Mouse (Mus musculus): ENCODE measurements around the gene Gm12569. TPM values are rescaled to one million over a fixed set of nuclear protein-coding genes. Genes with fewer than 3 reads are reported as not detected.

Gene Gm12569
- polyA plus RNA-seq (2012; rRNA removed) = not detected in 2 replicates

GRCm38 (mm10) chr11:51220308-51220707 lies at the start of gene Gm12569:
Gene Gm12569 (plus strand): TSS chr11:51220473.

GRCm38 (mm10) chr11:51261680-51262219 lies 41.5 kb downstream of the Gm12569 start, which contains the start of gene Clk4:
Gene Clk4 (plus strand): TSS chr11:51261730.

DNA sequence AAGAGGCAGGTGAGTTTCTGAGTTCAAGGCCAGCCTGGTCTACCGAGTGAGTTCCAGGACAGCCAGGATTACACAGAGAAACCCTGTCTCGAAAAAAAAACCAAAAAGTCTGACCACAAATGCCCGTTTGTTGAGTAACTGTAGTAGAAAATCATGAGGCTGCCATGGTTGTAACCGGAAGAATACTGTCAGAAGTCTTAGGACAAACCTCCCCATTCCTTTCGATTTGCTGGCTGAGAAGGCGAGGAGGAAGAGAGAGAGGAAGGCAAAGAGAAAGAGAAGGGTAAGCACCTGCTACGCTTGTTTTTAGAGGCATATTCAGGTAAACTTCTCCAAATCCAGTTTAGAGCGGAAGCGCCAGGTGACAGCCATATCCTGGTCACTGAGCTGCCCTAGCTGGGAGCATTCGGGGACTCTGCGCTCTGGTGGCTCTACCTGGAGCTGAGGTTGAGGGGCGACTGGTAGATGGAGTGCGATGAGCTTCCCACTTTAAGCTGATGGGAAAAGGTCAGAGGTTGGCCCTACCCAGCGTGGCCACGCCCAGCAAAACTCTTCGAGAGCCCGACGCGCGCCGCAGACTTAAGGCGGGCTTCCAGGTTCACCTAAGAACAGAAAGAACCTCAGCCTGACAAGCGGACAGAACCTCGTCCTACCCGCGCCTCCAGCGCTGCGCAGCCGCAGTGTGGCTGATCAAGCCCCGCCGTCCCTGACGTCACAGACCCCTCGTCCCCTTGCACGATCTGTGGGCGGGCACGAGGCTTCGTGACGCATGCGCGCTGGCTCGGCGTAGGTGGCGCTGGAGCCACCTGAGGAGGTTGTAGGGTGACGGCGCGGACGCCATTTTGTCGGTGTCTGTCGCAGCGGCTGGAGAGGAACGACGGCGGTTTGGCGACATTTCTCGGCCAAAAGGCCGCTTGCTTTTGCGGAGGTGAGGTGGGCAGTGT lies 42.3 kb downstream of the Gm12569 start, which contains the start of gene BC049762:
BC049762 (minus strand) TSS at position 705 of the 944 bp plus-strand sequence.

Other genes with a start within 250 kb of the Gm12569 start
- not detected in 2 replicates for gene Olfr1377, start 238.5 kb upstream of the Gm12569 start, polyA plus RNA-seq (2012; rRNA removed)
- not detected in 2 replicates for gene Olfr51, start 216.9 kb upstream of the Gm12569 start, polyA plus RNA-seq (2012; rRNA removed)
- gene Olfr54, start 206.2 kb upstream of the Gm12569 start, polyA plus RNA-seq (2012; rRNA removed) = not detected in 2 replicates
- gene Olfr1375, start 172.4 kb upstream of the Gm12569 start, polyA plus RNA-seq (2012; rRNA removed) = not detected in 2 replicates
- gene Zfp354a, start 161.2 kb upstream of the Gm12569 start, polyA plus RNA-seq (2012; rRNA removed) = 12.3 and 16.9 TPM in 2 replicates
- 172 and 182 TPM in 2 replicates for gene Clk4, start 41.3 kb downstream of the Gm12569 start, polyA plus RNA-seq (2012; rRNA removed)
- 0.12 TPM in 2 replicates for gene BC049762, start 42.6 kb downstream of the Gm12569 start, polyA plus RNA-seq (2012; rRNA removed)
- gene Col23a1, start 69.4 kb downstream of the Gm12569 start, polyA plus RNA-seq (2012; rRNA removed) = 6.7 and 8.4 TPM in 2 replicates